Comparison of ENCODE assay signal across 10 mouse cellular contexts in the genomic region with DNA sequence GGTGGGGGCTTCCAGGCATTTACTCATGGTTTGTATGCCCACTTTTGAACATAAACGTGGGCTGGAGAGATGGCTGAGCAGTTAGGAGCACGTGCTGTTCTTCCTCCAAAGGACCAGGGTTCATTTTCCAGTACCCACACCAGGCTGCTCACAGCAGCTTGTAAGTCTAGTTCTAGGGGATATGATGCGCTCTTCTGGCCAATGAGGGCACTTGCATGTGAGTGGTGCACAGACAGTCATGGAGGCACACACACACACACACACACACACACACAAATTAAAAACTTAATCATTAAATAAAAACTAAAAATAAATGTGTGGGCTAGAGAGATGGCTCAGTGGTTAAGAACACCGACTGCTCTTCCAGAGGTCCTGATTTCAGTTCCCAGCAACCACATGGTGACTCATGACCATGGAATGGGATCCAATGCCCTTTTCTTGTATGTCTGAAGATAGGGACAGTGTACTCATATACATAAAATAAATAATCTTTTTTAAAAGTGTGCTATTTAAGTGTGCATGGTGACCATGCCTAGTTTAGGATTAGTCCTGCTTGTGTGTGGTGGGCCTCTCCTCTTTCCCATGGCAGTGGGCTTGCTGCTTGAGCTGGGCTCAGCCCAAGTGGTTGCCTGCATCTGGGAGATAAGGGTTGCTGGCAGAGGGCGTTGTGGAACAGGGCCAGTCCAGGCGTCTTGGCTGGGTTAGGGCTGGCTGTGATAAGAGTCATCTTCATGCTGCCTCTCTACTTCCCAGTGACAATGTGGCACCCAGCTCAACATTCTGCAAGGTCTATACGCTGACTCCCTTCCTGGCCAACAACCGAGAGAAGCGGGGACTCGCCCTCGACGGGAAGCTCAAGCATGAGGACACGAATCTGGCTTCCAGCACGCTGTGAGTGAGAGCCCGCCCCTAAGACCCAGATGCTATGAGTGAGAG. TPM values are rescaled to one million over a fixed set of nuclear protein-coding genes. Genes with fewer than 3 reads are reported as not detected.
DNase-seq lines count a peak whose midpoint lies in the region; ATAC-seq and TF ChIP-seq lines count a peak whose summit lies in the region.
"Had no signal": no experiment of that assay in that cellular context is flagged by ENCODE, and none has a peak within 500 bp of the region (broad histone marks: within the 10 kb centered on the region; RNA-seq: fewer than 3 reads in every experiment).

No protein-coding gene starts in this region.

- no peaks in the 10 kb centered on the region; the same call in 1 of the 2 replicates for H3K27me3 ChIP-seq in forebrain, embryonic 10.5 days (ENCODE audit: poor library complexity, severe bottlenecking)
- H3K27me3 ChIP-seq in forebrain, embryonic 13.5 days, result no peaks in the 10 kb centered on the region
- no peaks in the 10 kb centered on the region for H3K27me3 ChIP-seq in liver, embryonic 14.5 days (ENCODE audit: control insufficient read depth, insufficient read depth, low read length)
- H3K27me3 ChIP-seq: forebrain, embryonic 15.5 days; hindbrain, embryonic 12.5 days had no signal

- H3K36me3 ChIP-seq in forebrain, embryonic 10.5 days (replicated peaks), result peaks cover 48% of the 10 kb centered on the region
- H3K36me3 ChIP-seq in forebrain, embryonic 13.5 days (ENCODE audit: poor library complexity, severe bottlenecking), result peaks cover 62% of the 10 kb centered on the region
- H3K36me3 ChIP-seq in liver, embryonic 14.5 days (replicated peaks; ENCODE audit: control insufficient read depth, insufficient read depth, low read depth), result peaks cover 42% of the 10 kb centered on the region

- TF ChIP-seq EP300 in liver, embryonic 14.5 days (IDR thresholded peaks at IDR 0.05; ENCODE audit: low read depth), result peak; percentile 96

- no peak for ATAC-seq in forebrain, embryonic 13.5 days
- peak; percentile 74 for ATAC-seq in erythroblast, adult 5-6 weeks (replicated peaks; ENCODE audit: low FRiP score, poor library complexity, severe bottlenecking)
- peak; percentile 89 for ATAC-seq in liver, embryonic 14.5 days (ENCODE audit: insufficient read depth)
- ATAC-seq in CD4-positive, CD25-positive, alpha-beta regulatory T cell, adult 4 months, result no peak
- ATAC-seq: forebrain, embryonic 15.5 days had no signal

- DNase-seq in forebrain, embryonic 10.5 days (ENCODE audit: extremely low spot score, low spot score), result no peak
- DNase-seq in 3134 (ENCODE audit: extremely low read depth, insufficient read length, low spot score) (peak; percentile 38), adipocyte (ENCODE audit: low spot score) (no peak)
- DNase-seq in liver, embryonic 14.5 days (ENCODE audit: low read depth in 3 of 3, low spot score in 3 of 3), result peak; percentile 93 to 96 (median 95)
- no peak for DNase-seq in urinary bladder, postnatal 4 days (ENCODE audit: low spot score in 2 of 2)

- H3K27ac ChIP-seq in forebrain, embryonic 10.5 days, result peak overlapping the region; percentile 63
- no peak overlapping the region for H3K27ac ChIP-seq in forebrain, embryonic 13.5 days
- peak overlapping the region; percentile 99 for H3K27ac ChIP-seq in liver, embryonic 14.5 days
- H3K27ac ChIP-seq: forebrain, embryonic 15.5 days; hindbrain, embryonic 12.5 days had no signal

- no peaks in the 10 kb centered on the region for H3K9me3 ChIP-seq in forebrain, embryonic 10.5 days
- no peaks in the 10 kb centered on the region for H3K9me3 ChIP-seq in forebrain, embryonic 13.5 days (replicated peaks)
- no peaks in the 10 kb centered on the region for H3K9me3 ChIP-seq in liver, embryonic 14.5 days (ENCODE audit: control insufficient read depth, low read length)
- H3K9me3 ChIP-seq: forebrain, embryonic 15.5 days; hindbrain, embryonic 12.5 days had no signal

- no peak overlapping the region for H3K4me2 ChIP-seq in forebrain, embryonic 13.5 days
- H3K4me2 ChIP-seq in liver, embryonic 14.5 days (ENCODE audit: low read depth), result peak overlapping the region; percentile 97
- H3K4me2 ChIP-seq: forebrain, embryonic 15.5 days; hindbrain, embryonic 12.5 days had no signal

- peak; percentile 51 for TF ChIP-seq CTCF in liver, embryonic 14.5 days (IDR thresholded peaks at IDR 0.05; ENCODE audit: low read depth)

- H3K4me1 ChIP-seq in forebrain, embryonic 10.5 days, result peaks cover 19% of the 10 kb centered on the region
- H3K4me1 ChIP-seq in forebrain, embryonic 13.5 days, result no peaks in the 10 kb centered on the region
- peaks cover 56 to 57% of the 10 kb centered on the region in 2 experiments for H3K4me1 ChIP-seq in liver, embryonic 14.5 days (replicated peaks; ENCODE audit: control insufficient read depth in 2 of 2, insufficient read depth in 2 of 2, low read length in 1 of 2)
- H3K4me1 ChIP-seq: forebrain, embryonic 15.5 days; hindbrain, embryonic 12.5 days had no signal

- H3K9ac ChIP-seq in forebrain, embryonic 13.5 days, result no peak overlapping the region
- peak overlapping the region; percentile 97 for H3K9ac ChIP-seq in liver, embryonic 14.5 days (replicated peaks)
- H3K9ac ChIP-seq: forebrain, embryonic 15.5 days; hindbrain, embryonic 12.5 days had no signal

- 93% methylated on average over 15 of the region's 15 CpGs for WGBS in forebrain, embryonic 10.5 days
- WGBS in forebrain, embryonic 13.5 days, result 92% methylated on average over 15 of the region's 15 CpGs
- 22% methylated on average over 15 of the region's 15 CpGs for WGBS in liver, embryonic 14.5 days (ENCODE audit: insufficient replicate concordance)

- 0 out of 2 replicates have a peak overlapping the region, but pooled peaks have one; percentile 0 for H3K4me3 ChIP-seq in forebrain, embryonic 10.5 days
- H3K4me3 ChIP-seq in forebrain, embryonic 13.5 days, result no peak overlapping the region
- peak overlapping the region; percentile 81 to 97 for H3K4me3 ChIP-seq in liver, embryonic 14.5 days (ENCODE audit: insufficient read depth in 1 of 2, low read depth in 2 of 2, low read length in 2 of 2)
- H3K4me3 ChIP-seq: forebrain, embryonic 15.5 days; hindbrain, embryonic 12.5 days had no signal

RNA-seq across cellular contexts. Expression of a gene that starts 32.8 kb away (rescaled TPM):
- polyA plus RNA-seq in forebrain, embryonic 10.5 days (2016; fragmentation: Nextera tagmentation; extraction: Ambion mirVana), result 0.07 and 0.10 TPM in 2 replicates
- polyA plus RNA-seq in forebrain, embryonic 13.5 days (2015; fragmentation: Nextera tagmentation; extraction: Ambion mirVana), result 0.22 and 0.29 TPM in 2 replicates
- not detected in 2 replicates for total RNA-seq in erythroblast, adult 5-6 weeks (2015; ENCODE audit: low replicate concordance)
- total RNA-seq in erythroblast, adult 5-6 weeks (2017; ENCODE audit: low replicate concordance), result not detected in 2 replicates
- 0.12 and 0.13 TPM in 2 replicates for polyA plus RNA-seq in liver, embryonic 14.5 days (2012; rRNA removed)
- 0.14 and 0.24 TPM in 2 replicates for polyA plus RNA-seq in liver, embryonic 14.5 days (2014; fragmentation: Nextera tagmentation; extraction: Ambion mirVana)
- under 1 TPM; 0.25 to 0.35 TPM for polyA plus RNA-seq in CD4-positive, CD25-positive, alpha-beta regulatory T cell, adult 4 months (2017; shearing (Covaris generic))

RNA-seq across cellular contexts. Expression of a gene that starts 58.9 kb away (rescaled TPM):
- 9.3 and 11.9 TPM in 2 replicates for polyA plus RNA-seq in forebrain, embryonic 10.5 days (2016; fragmentation: Nextera tagmentation; extraction: Ambion mirVana)
- 7.4 and 10.6 TPM in 2 replicates for polyA plus RNA-seq in forebrain, embryonic 13.5 days (2015; fragmentation: Nextera tagmentation; extraction: Ambion mirVana)
- total RNA-seq in erythroblast, adult 5-6 weeks (2015; ENCODE audit: low replicate concordance), result 185 and 204 TPM in 2 replicates
- total RNA-seq in erythroblast, adult 5-6 weeks (2017; ENCODE audit: low replicate concordance), result 636 and 742 TPM in 2 replicates
- polyA plus RNA-seq in liver, embryonic 14.5 days (2012; rRNA removed), result 234 and 235 TPM in 2 replicates
- polyA plus RNA-seq in liver, embryonic 14.5 days (2014; fragmentation: Nextera tagmentation; extraction: Ambion mirVana), result 30.1 and 36.4 TPM in 2 replicates
- 10 to 100 TPM; 12.3 to 22.0 TPM for polyA plus RNA-seq in CD4-positive, CD25-positive, alpha-beta regulatory T cell, adult 4 months (2017; shearing (Covaris generic))

Comparison
In these comparisons a context has a peak if more than half of its experiments do, and no peak if none do; other contexts are left out.
1. DNase-seq: peak in 3134 (single experiment) and liver, embryonic 14.5 days (3 of 3); none in forebrain, embryonic 10.5 days (single experiment), adipocyte (single experiment) and urinary bladder, postnatal 4 days (0 of 2).
2. ATAC-seq: peak in erythroblast, adult 5-6 weeks (single experiment) and liver, embryonic 14.5 days (single experiment); none in forebrain, embryonic 13.5 days (single experiment) and CD4-positive, CD25-positive, alpha-beta regulatory T cell, adult 4 months (single experiment).